Mouse (Mus musculus) limb, embryonic 13.5 days (tissue): ENCODE measurements around the gene Atp8a2. TPM values are rescaled to one million over a fixed set of nuclear protein-coding genes. Genes with fewer than 3 reads are reported as not detected.

Experiments
- ATAC-seq: fragments of 200-750 bp; cut with Nextera tagmentation; 2 replicates; pipeline ENCODE4 v1.8.0; 2017; ENCODE audit warnings: low read depth, moderate number of reproducible peaks, moderate TSS enrichment; ENCODE audit not compliant: low FRiP score
- H3K27ac ChIP-seq: fragments of 300-500 bp; sonication (generic); 2 replicates; pipeline ENCODE4 v1.5.1; 2015; ENCODE audit warnings: inconsistent platforms, mild to moderate bottlenecking, moderate library complexity
- H3K27me3 ChIP-seq: fragments of 300-500 bp; sonication (generic); 2 replicates; pipeline ENCODE4 v1.6.1; 2015; ENCODE audit warnings: mild to moderate bottlenecking, inconsistent platforms
- H3K36me3 ChIP-seq: fragments of 300-500 bp; sonication (generic); 2 replicates; pipeline ENCODE4 v1.6.1; 2015; ENCODE audit warnings: inconsistent platforms, mild to moderate bottlenecking, moderate library complexity
- H3K4me1 ChIP-seq: fragments of 300-500 bp; sonication (generic); 2 replicates; pipeline ENCODE4 v1.6.1; 2015; ENCODE audit warnings: inconsistent platforms
- H3K4me2 ChIP-seq: fragments of 300-500 bp; sonication (generic); replicated peaks from 2 replicates; pipeline ENCODE4 v1.6.1; 2015; ENCODE audit warnings: inconsistent platforms, mild to moderate bottlenecking, moderate library complexity
- H3K4me3 ChIP-seq: fragments of 300-500 bp; sonication (generic); 2 replicates; pipeline ENCODE4 v1.5.1; 2015; ENCODE audit warnings: moderate library complexity, mild to moderate bottlenecking, inconsistent platforms
- H3K9ac ChIP-seq: fragments of 300-500 bp; sonication (generic); 2 replicates; pipeline ENCODE4 v1.6.1; 2015; ENCODE audit warnings: mild to moderate bottlenecking, inconsistent platforms
- H3K9me3 ChIP-seq: fragments of 300-500 bp; sonication (generic); 2 replicates; pipeline ENCODE4 v1.6.1; 2016; ENCODE audit warnings: inconsistent platforms
- WGBS: fragments of 180-500 bp; shearing (Covaris S2); methylation state at CpG from one replicate; pipeline ENCODE4 v1.1.7; 2015; 5-methylcytosine and 5-hydroxymethylcytosine counted together
- polyA plus RNA-seq: library from polyadenylated mRNA; unstranded; fragments of >200 nt; fragmentation: Nextera tagmentation; extraction: Ambion mirVana; gene quantifications from 2 replicates; pipeline ENCODE4 v1.2.1, GENCODE M21; 2015

Atp8a2 gene
- polyA plus RNA-seq, 1 experiment from 2014 or later = 3.2 TPM

DNA sequence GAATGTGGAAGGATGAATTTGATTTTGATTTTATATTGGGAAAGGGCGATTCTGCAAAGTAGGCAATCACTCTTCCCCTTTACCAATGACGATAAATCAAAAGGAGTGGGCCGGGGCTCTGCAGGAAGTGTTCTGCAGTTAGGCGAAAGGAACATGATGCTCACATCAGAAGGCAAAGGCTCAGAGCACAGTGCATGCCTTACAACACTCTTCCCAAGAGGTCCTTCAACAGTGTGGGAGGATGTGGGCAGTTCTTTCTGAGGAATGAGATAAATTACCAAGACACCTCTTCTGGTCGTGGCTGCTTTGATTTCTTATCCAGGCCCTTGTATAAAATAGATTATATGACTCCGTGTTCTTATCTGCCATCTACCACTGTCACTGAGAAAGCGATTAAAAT lies 306.9 kb downstream of the Atp8a2 start:
- peaks cover 19% of the 10 kb centered on the region for H3K27me3 ChIP-seq
- H3K9me3 ChIP-seq = no peaks in the 10 kb centered on the region
- H3K4me1 ChIP-seq = peaks cover 64% of the 10 kb centered on the region
- no peak overlapping the region for H3K27ac ChIP-seq
- no peaks in the 10 kb centered on the region for H3K36me3 ChIP-seq
- 52% methylated on average over 7 of the region's 7 CpGs for WGBS
- ATAC-seq = no peak
- no peak overlapping the region for H3K4me3 ChIP-seq
- H3K9ac ChIP-seq = no peak overlapping the region
- no peak overlapping the region for H3K4me2 ChIP-seq

DNA sequence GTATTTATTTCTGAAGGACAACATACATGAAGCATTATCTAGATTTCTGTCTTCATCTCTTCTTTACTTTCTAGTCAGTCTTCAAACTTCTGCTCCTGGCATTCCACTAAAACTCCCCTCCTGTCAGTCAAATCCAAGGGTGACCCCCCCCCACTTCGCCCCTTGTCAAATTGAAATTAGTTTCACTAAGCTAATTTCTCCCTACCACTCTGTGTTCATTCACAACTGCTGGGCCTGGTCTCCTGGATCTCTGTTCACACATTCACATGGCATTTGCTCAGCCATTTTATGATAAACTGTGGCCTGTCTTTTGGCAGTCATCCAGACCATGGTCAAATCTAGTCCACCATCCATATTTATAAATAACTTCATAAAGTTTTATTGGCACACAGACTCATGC lies 308.5 kb downstream of the Atp8a2 start:
- Histone ChIP-seq H3K9me3 (no peaks in the 10 kb centered on the region), H3K9ac (no peak overlapping the region), H3K36me3 (no peaks in the 10 kb centered on the region), H3K4me1 (peaks cover 71% of the 10 kb centered on the region), H3K4me2 (no peak overlapping the region), H3K4me3 (no peak overlapping the region), H3K27me3 (peaks cover 31% of the 10 kb centered on the region), H3K27ac (no peak overlapping the region)
- 87% methylated on average over 1 of the region's 1 CpGs for WGBS
- ATAC-seq = no peak

DNA sequence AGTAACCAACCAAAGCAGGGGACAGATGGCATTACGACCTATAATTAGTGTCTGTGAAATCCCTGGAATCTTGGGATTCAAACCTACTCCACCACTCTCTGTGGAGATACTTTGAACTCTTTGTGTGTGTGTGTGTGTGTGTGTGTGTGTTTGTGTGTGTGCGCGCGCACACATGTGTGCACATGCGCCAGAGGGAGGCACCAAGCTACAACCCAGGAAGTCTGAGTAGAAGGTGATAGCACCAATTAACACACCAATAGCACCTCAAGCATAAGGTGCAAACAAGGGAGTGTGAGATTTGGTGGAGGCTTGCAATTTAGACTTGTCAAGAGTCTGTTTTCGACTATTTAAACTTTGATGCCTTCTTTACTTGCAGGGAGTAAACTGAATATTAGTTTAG lies 308.9 kb downstream of the Atp8a2 start:
- H3K27ac ChIP-seq = no peak overlapping the region
- H3K9ac ChIP-seq = no peak overlapping the region
- no peaks in the 10 kb centered on the region for H3K9me3 ChIP-seq
- no peak overlapping the region for H3K4me3 ChIP-seq
- H3K27me3 ChIP-seq = peaks cover 32% of the 10 kb centered on the region
- 68% methylated on average over 6 of the region's 6 CpGs for WGBS
- no peak for ATAC-seq
- peaks cover 73% of the 10 kb centered on the region for H3K4me1 ChIP-seq
- H3K4me2 ChIP-seq = peak overlapping the region; percentile 11; the same call in 1 of the 2 replicates
- no peaks in the 10 kb centered on the region for H3K36me3 ChIP-seq

DNA sequence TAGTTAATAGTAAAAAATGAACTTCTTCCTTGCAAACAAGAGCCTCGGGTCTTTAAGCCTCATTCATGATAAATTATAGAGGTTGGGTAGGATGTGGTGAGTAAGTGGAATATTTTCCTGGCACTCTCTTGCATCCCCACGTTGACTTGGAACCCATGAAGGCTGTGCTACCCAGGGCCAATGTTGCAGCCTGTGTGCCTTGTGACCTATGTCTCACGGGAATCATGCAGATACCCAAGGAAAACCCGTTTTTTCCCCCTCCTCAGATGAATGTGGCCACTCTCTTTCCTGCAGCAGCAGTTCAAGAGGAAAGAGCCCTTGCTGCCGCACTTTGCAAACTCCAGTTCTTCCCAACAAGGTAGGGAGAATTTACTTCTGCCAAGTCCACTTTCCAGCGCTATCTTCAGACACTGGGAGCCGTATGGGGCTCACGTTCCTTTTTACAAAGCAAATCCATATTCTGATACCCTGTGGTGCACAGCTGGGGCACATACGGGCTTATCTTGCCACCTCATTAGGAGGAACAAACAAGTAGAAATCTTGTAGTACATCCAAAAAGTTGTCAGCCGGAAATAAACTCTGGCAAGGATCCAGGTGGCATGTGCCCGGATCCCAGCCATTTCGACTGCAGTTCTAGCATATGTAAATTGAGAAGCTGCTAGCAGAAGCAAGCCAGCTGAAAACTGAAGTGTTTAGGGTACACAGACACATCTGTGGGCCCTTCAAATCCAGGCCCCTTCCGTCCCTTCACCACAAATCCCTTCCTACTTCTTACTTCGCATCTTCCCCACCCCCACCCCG lies 309.7 kb downstream of the Atp8a2 start:
- ATAC-seq = peak; percentile 30; the same call in 1 of the 2 replicates
- H3K27me3 ChIP-seq = peaks cover 32% of the 10 kb centered on the region

DNA sequence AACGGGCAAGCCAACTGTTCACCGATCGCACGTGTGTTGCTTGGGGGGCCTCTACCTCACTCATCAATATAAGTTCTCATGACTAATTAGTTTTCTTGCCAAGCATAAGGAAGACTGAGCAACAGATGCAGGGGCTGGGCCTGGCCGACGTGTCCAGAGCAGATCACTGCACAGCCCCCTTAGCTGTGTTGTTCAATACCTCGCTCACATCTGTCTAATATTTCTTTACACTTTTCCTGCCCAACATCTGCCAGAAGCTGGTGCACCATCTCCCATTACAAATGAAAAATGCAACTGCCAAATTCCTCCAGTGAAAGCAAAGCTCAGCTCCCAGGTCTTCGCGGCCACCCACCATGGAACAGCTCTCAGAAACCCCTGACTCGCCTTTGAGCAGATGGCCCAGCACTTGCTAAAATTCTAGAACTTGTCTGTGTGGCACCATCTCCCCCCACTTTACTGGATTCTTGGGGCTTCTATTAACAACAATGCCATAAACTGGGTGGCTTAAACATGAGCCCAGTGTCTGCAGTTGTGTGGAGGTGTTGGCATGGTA lies 313.4 kb downstream of the Atp8a2 start:
- no peak overlapping the region; the same call in 1 of the 2 replicates for H3K27ac ChIP-seq
- ATAC-seq = peak; percentile 58
- 53% methylated on average over 10 of the region's 10 CpGs for WGBS
- no peak overlapping the region for H3K4me3 ChIP-seq
- H3K36me3 ChIP-seq = no peaks in the 10 kb centered on the region
- no peak overlapping the region for H3K9ac ChIP-seq
- H3K4me1 ChIP-seq = peaks cover 35% of the 10 kb centered on the region
- H3K4me2 ChIP-seq = no peak overlapping the region
- H3K9me3 ChIP-seq = no peaks in the 10 kb centered on the region
- H3K27me3 ChIP-seq = peaks cover 32% of the 10 kb centered on the region

More for the DNA sequence above, 309.7 kb downstream of the Atp8a2 start:
- Histone ChIP-seq H3K27ac (peak overlapping the region; percentile 29; the same call in 1 of the 2 replicates), H3K4me3 (no peak overlapping the region), H3K36me3 (no peaks in the 10 kb centered on the region), H3K9me3 (no peaks in the 10 kb centered on the region), H3K9ac (no peak overlapping the region), H3K4me2 (peak overlapping the region; percentile 40), H3K4me1 (peaks cover 66% of the 10 kb centered on the region)
- WGBS = 27% methylated on average over 15 of the region's 15 CpGs

DNA sequence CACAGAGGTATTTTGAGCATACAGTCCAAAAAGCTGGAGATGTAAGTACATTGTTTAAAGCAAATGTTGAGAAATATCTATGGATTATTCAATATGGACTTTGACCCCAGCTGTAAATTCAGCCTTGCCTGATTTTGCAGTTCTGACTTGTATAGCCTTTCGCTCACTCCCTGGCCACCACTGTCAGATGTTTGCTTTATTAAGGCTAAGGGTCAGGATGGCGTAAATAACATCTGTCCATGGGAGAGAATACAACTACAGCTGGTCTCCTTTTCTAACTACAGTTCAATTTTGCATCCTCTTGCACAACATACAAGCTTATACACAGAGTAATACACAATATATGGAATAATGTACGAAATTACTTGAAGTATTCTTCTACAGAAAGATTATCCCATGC lies 316.1 kb downstream of the Atp8a2 start:
- no peak for ATAC-seq
- no peak overlapping the region for H3K27ac ChIP-seq
- H3K4me3 ChIP-seq = no peak overlapping the region
- H3K9ac ChIP-seq = no peak overlapping the region
- H3K4me1 ChIP-seq = peaks cover 22% of the 10 kb centered on the region
- H3K9me3 ChIP-seq = no peaks in the 10 kb centered on the region; the same call in 1 of the 2 replicates
- no peak overlapping the region for H3K4me2 ChIP-seq
- 86% methylated on average over 3 of the region's 3 CpGs for WGBS
- no peaks in the 10 kb centered on the region for H3K36me3 ChIP-seq
- peaks cover 24% of the 10 kb centered on the region for H3K27me3 ChIP-seq

DNA sequence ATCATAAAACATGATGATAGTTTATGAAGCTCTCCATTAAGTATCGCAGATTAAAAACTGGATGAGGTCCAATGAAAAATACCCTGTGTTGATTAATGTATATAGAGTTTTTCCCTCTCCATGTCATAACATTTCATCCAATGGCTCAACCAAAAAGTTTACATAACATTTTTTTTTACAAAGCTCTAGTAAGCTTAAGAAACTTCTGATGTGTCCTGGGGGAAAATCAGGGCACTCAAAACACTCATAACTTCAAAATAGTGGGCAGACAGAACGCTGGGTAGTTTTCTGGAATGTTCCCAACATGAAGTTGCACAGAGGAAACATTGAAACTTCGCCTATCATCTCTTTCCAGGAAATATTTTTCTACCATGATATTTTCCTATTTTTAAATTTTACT lies 318.7 kb downstream of the Atp8a2 start:
- no peak overlapping the region for H3K4me2 ChIP-seq
- no peak overlapping the region for H3K9ac ChIP-seq
- H3K27ac ChIP-seq = no peak overlapping the region
- WGBS = 67% methylated on average over 3 of the region's 3 CpGs
- no peak for ATAC-seq
- peaks cover 11% of the 10 kb centered on the region; the same call in 1 of the 2 replicates for H3K27me3 ChIP-seq
- no peak overlapping the region for H3K4me3 ChIP-seq
- H3K9me3 ChIP-seq = no peaks in the 10 kb centered on the region; the same call in 1 of the 2 replicates
- peaks cover 21% of the 10 kb centered on the region for H3K4me1 ChIP-seq
- H3K36me3 ChIP-seq = no peaks in the 10 kb centered on the region

DNA sequence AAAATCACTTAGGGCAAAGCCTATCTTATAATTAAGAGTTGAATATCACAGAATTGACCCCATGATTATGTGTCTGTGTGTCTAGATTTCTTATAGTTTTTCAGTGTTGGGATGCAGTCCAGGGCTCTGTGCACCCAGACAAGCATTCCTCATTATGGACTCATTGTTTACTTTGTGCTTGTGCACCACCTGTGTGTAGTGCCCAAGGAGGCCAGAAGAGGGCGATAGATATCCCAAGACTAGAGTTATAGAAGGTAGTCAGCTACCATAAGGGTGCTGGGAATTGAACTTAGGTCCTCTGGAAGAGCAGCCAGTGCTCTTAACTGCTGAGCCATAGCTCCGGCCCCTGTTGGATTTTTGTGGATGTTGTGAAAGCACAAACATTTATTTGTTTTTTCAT lies 320.5 kb downstream of the Atp8a2 start:
- no peak overlapping the region for H3K4me2 ChIP-seq
- H3K9ac ChIP-seq = no peak overlapping the region
- H3K36me3 ChIP-seq = no peaks in the 10 kb centered on the region
- no peak overlapping the region for H3K27ac ChIP-seq
- ATAC-seq = no peak
- H3K4me3 ChIP-seq = no peak overlapping the region
- peaks cover 15% of the 10 kb centered on the region; the same call in 1 of the 2 replicates for H3K27me3 ChIP-seq
- WGBS = 76% methylated on average over 2 of the region's 2 CpGs
- peaks cover 25% of the 10 kb centered on the region for H3K4me1 ChIP-seq
- no peaks in the 10 kb centered on the region; the same call in 1 of the 2 replicates for H3K9me3 ChIP-seq

DNA sequence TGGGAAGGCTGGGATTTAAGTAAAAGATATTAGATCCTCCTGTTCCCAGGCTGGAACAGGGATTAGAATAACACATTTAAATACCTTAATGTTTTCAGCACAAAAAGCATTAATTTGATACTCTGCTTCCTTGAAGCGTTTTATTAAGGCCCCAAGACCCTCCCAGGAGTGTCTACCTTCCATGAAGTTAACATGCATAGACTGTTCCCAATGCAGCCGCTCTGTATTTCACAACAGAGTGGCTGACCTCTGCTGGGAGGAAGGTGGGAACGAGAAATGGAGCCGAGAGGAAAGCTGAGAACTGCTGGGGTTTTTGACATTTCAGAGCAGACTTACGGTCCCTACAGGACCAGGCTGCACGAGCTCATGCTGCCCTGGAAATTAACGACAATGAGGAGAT lies 328.6 kb downstream of the Atp8a2 start:
- WGBS = 43% methylated on average over 7 of the region's 7 CpGs
- Histone ChIP-seq H3K27ac (no peak overlapping the region), H3K4me2 (no peak overlapping the region), H3K9me3 (peaks cover 5% of the 10 kb centered on the region), H3K27me3 (peaks cover 8% of the 10 kb centered on the region; the same call in 1 of the 2 replicates), H3K9ac (no peak overlapping the region), H3K36me3 (no peaks in the 10 kb centered on the region), H3K4me1 (peaks cover 39% of the 10 kb centered on the region), H3K4me3 (no peak overlapping the region)
- ATAC-seq = peak; percentile 57; the same call in 1 of the 2 replicates

DNA sequence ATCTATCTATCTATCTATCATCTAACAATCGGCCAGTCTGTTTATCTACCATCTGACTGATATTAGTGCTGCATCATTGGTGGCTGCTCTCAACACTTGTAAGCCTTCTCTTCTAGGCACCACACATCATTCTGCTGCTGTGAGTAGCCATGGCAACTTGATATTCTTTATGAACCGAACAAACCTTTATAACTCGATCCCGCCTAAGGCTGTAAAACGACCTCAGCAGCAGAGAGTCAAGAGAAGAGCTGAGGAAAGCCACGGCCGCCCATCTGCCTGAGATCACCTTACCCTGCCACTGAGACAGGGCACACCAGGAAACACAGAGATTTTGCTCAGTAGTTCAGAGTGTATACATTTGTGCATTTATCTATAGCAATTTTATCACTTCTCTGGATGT lies 329.2 kb downstream of the Atp8a2 start:
- peaks cover 5% of the 10 kb centered on the region for H3K9me3 ChIP-seq
- 41% methylated on average over 7 of the region's 7 CpGs for WGBS

DNA sequence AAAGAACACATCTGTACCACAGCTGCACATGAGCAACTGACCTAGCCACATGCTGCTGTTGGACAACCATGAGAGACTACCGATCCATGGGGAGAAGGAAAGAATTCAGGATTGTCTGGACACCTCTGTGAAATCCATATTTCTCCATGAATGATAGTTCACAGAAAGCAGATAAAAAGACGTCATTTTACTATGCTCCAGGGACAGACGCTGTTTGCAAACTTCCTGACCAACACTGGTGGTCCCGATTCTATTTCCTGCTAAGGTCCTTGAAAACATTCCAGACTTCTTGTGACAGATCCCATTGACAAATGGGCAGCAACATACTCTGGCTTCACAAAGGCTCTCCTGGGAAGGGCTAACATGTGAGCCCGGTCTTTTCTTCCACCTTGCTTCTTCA lies 331.0 kb downstream of the Atp8a2 start:
- Histone ChIP-seq H3K4me3 (no peak overlapping the region), H3K27ac (no peak overlapping the region), H3K9ac (no peak overlapping the region), H3K27me3 (peaks cover 4% of the 10 kb centered on the region; the same call in 1 of the 2 replicates), H3K9me3 (peaks cover 5% of the 10 kb centered on the region), H3K4me2 (no peak overlapping the region), H3K4me1 (peaks cover 47% of the 10 kb centered on the region), H3K36me3 (no peaks in the 10 kb centered on the region)
- ATAC-seq = no peak
- whole genome bisulfite sequencing = 56% methylated on average over 5 of the region's 5 CpGs

More for the DNA sequence above, 329.2 kb downstream of the Atp8a2 start:
- Histone ChIP-seq H3K4me1 (peaks cover 37% of the 10 kb centered on the region), H3K9ac (no peak overlapping the region), H3K36me3 (no peaks in the 10 kb centered on the region), H3K27ac (no peak overlapping the region), H3K4me3 (no peak overlapping the region), H3K4me2 (no peak overlapping the region), H3K27me3 (peaks cover 5% of the 10 kb centered on the region; the same call in 1 of the 2 replicates)
- ATAC-seq = 0 out of 2 replicates have a peak, but pooled peaks have one; percentile 19

DNA sequence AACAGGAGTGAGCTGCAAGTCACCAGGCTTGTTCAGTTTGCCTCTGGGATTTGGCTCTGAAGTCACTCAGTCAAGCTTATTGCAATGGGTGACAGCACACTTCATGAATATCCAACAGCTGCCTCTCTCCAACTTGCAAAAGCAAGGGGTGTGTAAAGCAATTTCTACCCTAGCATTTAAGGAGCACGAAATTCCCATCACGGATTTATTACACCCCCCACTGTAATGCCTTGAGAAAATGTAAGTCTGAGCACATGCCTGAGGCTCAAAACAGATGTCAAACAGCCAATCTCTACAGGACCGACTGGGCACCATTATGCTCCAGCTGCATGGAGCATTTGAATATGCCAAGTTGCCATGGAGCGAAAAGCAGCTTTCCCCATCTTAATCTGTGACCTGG lies 334.6 kb downstream of the Atp8a2 start:
- no peak overlapping the region for H3K4me3 ChIP-seq
- no peaks in the 10 kb centered on the region for H3K36me3 ChIP-seq
- peaks cover 5% of the 10 kb centered on the region for H3K9me3 ChIP-seq
- 27% methylated on average over 4 of the region's 4 CpGs for WGBS
- 0 out of 2 replicates have a peak, but pooled peaks cover 4% of the 10 kb centered on the region for H3K27me3 ChIP-seq
- no peak overlapping the region for H3K27ac ChIP-seq
- peaks cover 53% of the 10 kb centered on the region for H3K4me1 ChIP-seq
- no peak overlapping the region for H3K4me2 ChIP-seq
- ATAC-seq = peak; percentile 58
- H3K9ac ChIP-seq = no peak overlapping the region
